Mouse (Mus musculus) heart, adult 9 months (tissue): ENCODE data around the gene Zc2hc1b.
A peak's percentile ranks its signal among the peaks of the same experiment; 100 is the strongest.
"Not testable (repeated sequence)": the region's sequence is repeated elsewhere in the genome, so short reads cannot be mapped to it uniquely, and the experiment has no call there.

Experiments used
- DNase-seq, 2 experiments: peaks; one replicate each; pipeline ENCODE4 v3.0.0; 2022; ENCODE audit warnings: low spot score in 2 of 2

Gene Zc2hc1b

GRCm38 (mm10) chr10:13177973-13178624, at the start of gene Zc2hc1b:
Gene Zc2hc1b (minus strand): TSS chr10:13178023.
- no peak for DNase-seq

GRCm38 (mm10) chr10:13225377-13226063, 47.7 kb upstream of the Zc2hc1b start:
- DNase-seq, result no peak

GRCm38 (mm10) chr10:13222135-13222534, 44.3 kb upstream of the Zc2hc1b start:
- no peak for DNase-seq

- no peak for DNase-seq
Measured at GRCm38 (mm10) chr10:13220061-13220460, 42.2 kb upstream of the Zc2hc1b start.

GRCm38 (mm10) chr10:13213956-13214355, 36.1 kb upstream of the Zc2hc1b start:
- no peak for DNase-seq

- DNase-seq, result no peak
Measured at GRCm38 (mm10) chr10:13212829-13213228, 35.0 kb upstream of the Zc2hc1b start.

- no peak for DNase-seq
Measured at GRCm38 (mm10) chr10:13212326-13212725, 34.5 kb upstream of the Zc2hc1b start.

- DNase-seq, result no peak
Measured at GRCm38 (mm10) chr10:13209930-13210637, 32.3 kb upstream of the Zc2hc1b start.

GRCm38 (mm10) chr10:13209506-13209905, 31.7 kb upstream of the Zc2hc1b start:
- no peak for DNase-seq

- no peak for DNase-seq
Measured at GRCm38 (mm10) chr10:13209061-13209460, 31.2 kb upstream of the Zc2hc1b start.

GRCm38 (mm10) chr10:13201741-13202293, 24.0 kb upstream of the Zc2hc1b start:
- no peak for DNase-seq

- DNase-seq, result no peak
Measured at GRCm38 (mm10) chr10:13200862-13201261, 23.0 kb upstream of the Zc2hc1b start.

- no peak for DNase-seq
Measured at GRCm38 (mm10) chr10:13199234-13199633, 21.4 kb upstream of the Zc2hc1b start.

- DNase-seq, result no peak
Measured at GRCm38 (mm10) chr10:13196872-13197507, 19.2 kb upstream of the Zc2hc1b start.

GRCm38 (mm10) chr10:13193496-13193895, 15.7 kb upstream of the Zc2hc1b start:
- DNase-seq, result not testable (repeated sequence)

GRCm38 (mm10) chr10:13192731-13193351, 15.0 kb upstream of the Zc2hc1b start, which contains the start of gene Ltv1:
Gene Ltv1 (minus strand): TSS chr10:13193168.
- DNase-seq, result peak; percentile 94

- no peak for DNase-seq
Measured at GRCm38 (mm10) chr10:13189881-13190280, 12.1 kb upstream of the Zc2hc1b start.

GRCm38 (mm10) chr10:13186754-13187153, 8.9 kb upstream of the Zc2hc1b start:
- DNase-seq, result no peak

- DNase-seq, result no peak
Measured at GRCm38 (mm10) chr10:13184170-13184766, 6.4 kb upstream of the Zc2hc1b start.

GRCm38 (mm10) chr10:13180211-13180610, 2.4 kb upstream of the Zc2hc1b start:
- DNase-seq, result no peak

- no peak for DNase-seq
Measured at GRCm38 (mm10) chr10:13175866-13176265, 2.0 kb downstream of the Zc2hc1b start.
